Mouse (Mus musculus) monocyte, adult 2 months (primary cell): ENCODE measurements around the gene Tbc1d9.

Source experiments
- DNase-seq, 2 experiments: peaks; one replicate each; pipeline ENCODE4 v3.0.0; 2022; ENCODE audit warnings: low spot score in 2 of 2, low read depth in 1 of 2

The Tbc1d9 gene

GRCm38 (mm10) chr8:83165235-83165930 is at the start of gene Tbc1d9:
Gene Tbc1d9 (plus strand): TSS chr8:83165352.
- peak; percentile 62 to 78 for DNase-seq

- no peak for DNase-seq
These were observed 30.1 kb upstream of the Tbc1d9 start for GRCm38 (mm10) chr8:83135086-83135485.

- no peak for DNase-seq
These were observed 25.1 kb upstream of the Tbc1d9 start for GRCm38 (mm10) chr8:83140068-83140467.

- DNase-seq = no peak
These were observed 24.4 kb upstream of the Tbc1d9 start for GRCm38 (mm10) chr8:83140701-83141111.

GRCm38 (mm10) chr8:83141358-83141757 is 23.8 kb upstream of the Tbc1d9 start:
- peak; percentile 64 to 76 for DNase-seq

GRCm38 (mm10) chr8:83144601-83145000 is 20.6 kb upstream of the Tbc1d9 start:
- no peak for DNase-seq

- DNase-seq = no peak
These were observed 19.7 kb upstream of the Tbc1d9 start for GRCm38 (mm10) chr8:83145421-83145820.

GRCm38 (mm10) chr8:83149124-83149523 is 16.0 kb upstream of the Tbc1d9 start:
- no peak for DNase-seq

- DNase-seq = no peak
These were observed 13.1 kb upstream of the Tbc1d9 start for GRCm38 (mm10) chr8:83152055-83152454.

- no peak for DNase-seq
These were observed 12.7 kb upstream of the Tbc1d9 start for GRCm38 (mm10) chr8:83152470-83152869.

- DNase-seq = no peak
These were observed 10.0 kb upstream of the Tbc1d9 start for GRCm38 (mm10) chr8:83155110-83155509.

GRCm38 (mm10) chr8:83158971-83159370 is 6.2 kb upstream of the Tbc1d9 start:
- DNase-seq = no peak

- DNase-seq = no peak
These were observed 5.5 kb upstream of the Tbc1d9 start for GRCm38 (mm10) chr8:83159615-83160014.

GRCm38 (mm10) chr8:83160613-83161012 is 4.5 kb upstream of the Tbc1d9 start:
- DNase-seq = no peak

- DNase-seq = peak in 1 of 2 experiments; percentile 25
These were observed 1.0 kb downstream of the Tbc1d9 start, which contains the start of gene Gm10645 for GRCm38 (mm10) chr8:83165931-83166867. Gene Gm10645 (minus strand): TSS chr8:83166170.

GRCm38 (mm10) chr8:83167932-83168331 is 2.8 kb downstream of the Tbc1d9 start:
- no peak for DNase-seq

- DNase-seq = no peak
These were observed 4.0 kb downstream of the Tbc1d9 start for GRCm38 (mm10) chr8:83169127-83169526.

- DNase-seq = peak; percentile 9 to 47
These were observed 4.6 kb downstream of the Tbc1d9 start for GRCm38 (mm10) chr8:83169709-83170108.

GRCm38 (mm10) chr8:83170894-83171293 is 5.7 kb downstream of the Tbc1d9 start:
- DNase-seq = no peak

- DNase-seq = no peak
These were observed 10.5 kb downstream of the Tbc1d9 start for GRCm38 (mm10) chr8:83175680-83176079.

- no peak for DNase-seq
These were observed 11.6 kb downstream of the Tbc1d9 start for GRCm38 (mm10) chr8:83176785-83177184.
